Mouse (Mus musculus): ENCODE measurements around the gene Gm13306. TPM values are rescaled to one million over a fixed set of nuclear protein-coding genes. Genes with fewer than 3 reads are reported as not detected.

Gene Gm13306
- total and polyA plus RNA-seq, 2 experiments from 2014 or later, result 0.30 TPM; not detected in 1

Other genes starting within 250 kb of the Gm13306 start
- not detected in 2 replicates for gene Gm21541, start 249.8 kb upstream of the Gm13306 start, total RNA-seq (2014; rRNA removed; ENCODE audit: low replicate concordance)
- not detected in 2 replicates for gene Gm21541, start 249.8 kb upstream of the Gm13306 start, polyA plus RNA-seq (2015; fragmentation: Nextera tagmentation; extraction: Ambion mirVana)
- gene Gm20878, start 211.9 kb upstream of the Gm13306 start, total RNA-seq (2014; rRNA removed; ENCODE audit: low replicate concordance), result 0.89 TPM in 1 of 2 replicates, not detected in the other
- gene Gm20878, start 211.9 kb upstream of the Gm13306 start, polyA plus RNA-seq (2015; fragmentation: Nextera tagmentation; extraction: Ambion mirVana), result 0.92 and 1.1 TPM in 2 replicates
- not detected in 2 replicates for gene Fam205a4, start 187.4 kb upstream of the Gm13306 start, total RNA-seq (2014; rRNA removed; ENCODE audit: low replicate concordance)
- gene Fam205a4, start 187.4 kb upstream of the Gm13306 start, polyA plus RNA-seq (2015; fragmentation: Nextera tagmentation; extraction: Ambion mirVana), result 0.03 TPM in 1 of 2 replicates, not detected in the other
- gene Gm21093, start 118.7 kb upstream of the Gm13306 start, total RNA-seq (2014; rRNA removed; ENCODE audit: low replicate concordance), result 0.12 TPM in 1 of 2 replicates, not detected in the other
- gene Gm21093, start 118.7 kb upstream of the Gm13306 start, polyA plus RNA-seq (2015; fragmentation: Nextera tagmentation; extraction: Ambion mirVana), result not detected in 2 replicates
- not detected in 2 replicates for gene Gm3893, start 62.2 kb upstream of the Gm13306 start, total RNA-seq (2014; rRNA removed; ENCODE audit: low replicate concordance)
- gene Gm3893, start 62.2 kb upstream of the Gm13306 start, polyA plus RNA-seq (2015; fragmentation: Nextera tagmentation; extraction: Ambion mirVana), result not detected in 2 replicates
- 0.73 TPM in 1 of 2 replicates, not detected in the other for gene Gm13304, start 38.6 kb upstream of the Gm13306 start, total RNA-seq (2014; rRNA removed; ENCODE audit: low replicate concordance)
- gene Gm13304, start 38.6 kb upstream of the Gm13306 start, polyA plus RNA-seq (2015; fragmentation: Nextera tagmentation; extraction: Ambion mirVana), result 1.2 and 5.1 TPM in 2 replicates
- gene Gm13305, start 15.2 kb downstream of the Gm13306 start, total RNA-seq (2014; rRNA removed; ENCODE audit: low replicate concordance), result not detected in 2 replicates
- gene Gm13305, start 15.2 kb downstream of the Gm13306 start, polyA plus RNA-seq (2015; fragmentation: Nextera tagmentation; extraction: Ambion mirVana), result 0.33 and 0.45 TPM in 2 replicates
- gene Gm10600, start 87.2 kb downstream of the Gm13306 start, total RNA-seq (2014; rRNA removed; ENCODE audit: low replicate concordance), result not detected in 2 replicates
- not detected in 2 replicates for gene Gm10600, start 87.2 kb downstream of the Gm13306 start, polyA plus RNA-seq (2015; fragmentation: Nextera tagmentation; extraction: Ambion mirVana)
- not detected in 2 replicates for gene Ccl21b, start 102.3 kb downstream of the Gm13306 start, total RNA-seq (2014; rRNA removed; ENCODE audit: low replicate concordance)
- gene Ccl21b, start 102.3 kb downstream of the Gm13306 start, polyA plus RNA-seq (2015; fragmentation: Nextera tagmentation; extraction: Ambion mirVana), result 0.45 TPM in 1 of 2 replicates, not detected in the other
- not detected in 2 replicates for gene Gm21953, start 140.8 kb downstream of the Gm13306 start, total RNA-seq (2014; rRNA removed; ENCODE audit: low replicate concordance)
- gene Gm21953, start 140.8 kb downstream of the Gm13306 start, polyA plus RNA-seq (2015; fragmentation: Nextera tagmentation; extraction: Ambion mirVana), result not detected in 2 replicates
- not detected in 2 replicates for gene Fam205a3, start 164.9 kb downstream of the Gm13306 start, total RNA-seq (2014; rRNA removed; ENCODE audit: low replicate concordance)
- not detected in 2 replicates for gene Fam205a3, start 164.9 kb downstream of the Gm13306 start, polyA plus RNA-seq (2015; fragmentation: Nextera tagmentation; extraction: Ambion mirVana)

Data from heart, postnatal 0 days (tissue).